Mouse (Mus musculus) brown adipose tissue, adult 24 weeks (tissue): Measurements from ENCODE around the gene Agmo. TPM values are rescaled to one million over a fixed set of nuclear protein-coding genes. Genes with fewer than 3 reads are reported as not detected.

ENCODE experiments used
- polyA plus RNA-seq: library from polyadenylated mRNA; stranded (reverse); fragments of >200 nt; gene quantifications from 2 replicates; pipeline ENCODE4 v1.2.4, GENCODE M21; 2012; ENCODE audit not compliant: missing spikeins, insufficient read depth, insufficient read length

Gene Agmo
- polyA plus RNA-seq, 1 experiment: 64.0 TPM

Other genes starting within 250 kb of the Agmo start
- gene Meox2, start 133.1 kb upstream of the Agmo start, polyA plus RNA-seq: 7.4 and 13.9 TPM in 2 replicates